Comparison of ENCODE assay signal across 14 mouse cellular contexts in genomic region chr1:194586670-194587069, GRCm38 (mm10). TPM values are rescaled to one million over a fixed set of nuclear protein-coding genes. Genes with fewer than 3 reads are reported as not detected.
DNase-seq lines count a peak whose midpoint lies in the region; ATAC-seq and TF ChIP-seq lines count a peak whose summit lies in the region.
"Had no signal": no experiment of that assay in that cellular context is flagged by ENCODE, and none has a peak within 500 bp of the region (broad histone marks: within the 10 kb centered on the region; RNA-seq: fewer than 3 reads in every experiment).

No protein-coding gene starts in this region.

- dilution Hi-C loops in CH12.LX (cut with MboI; ENCODE audit: extremely low pct_ligation_motif_present, extremely low pct_unique_long_range_greater_than_20kb, low sequenced_read_pairs), result no loop called here

- H3K4me3 ChIP-seq in hindbrain, embryonic 15.5 days, result no peak overlapping the region
- H3K4me3 ChIP-seq in hindbrain, embryonic 13.5 days, result no peak overlapping the region
- no peak overlapping the region for H3K4me3 ChIP-seq in CH12.LX (replicated peaks in 1 of 3; ENCODE audit: low read depth in 2 of 3, low read length in 2 of 3, poor library complexity in 1 of 3)
- H3K4me3 ChIP-seq in forebrain, embryonic 12.5 days (replicated peaks), result no peak overlapping the region
- H3K4me3 ChIP-seq: embryonic facial prominence, embryonic 12.5 days; liver, embryonic 15.5 days; neural tube, embryonic 15.5 days had no signal

- no peak for TF ChIP-seq EP300 in CH12.LX (IDR thresholded peaks at IDR 0.05; ENCODE audit: low read length)

- no peaks in the 10 kb centered on the region for H3K36me3 ChIP-seq in hindbrain, embryonic 15.5 days
- no peaks in the 10 kb centered on the region for H3K36me3 ChIP-seq in hindbrain, embryonic 13.5 days
- H3K36me3 ChIP-seq in CH12.LX (replicated peaks in 1 of 2; ENCODE audit: control insufficient read depth in 1 of 2, insufficient read depth in 1 of 2, low read length in 1 of 2), result no peaks in the 10 kb centered on the region
- no peaks in the 10 kb centered on the region for H3K36me3 ChIP-seq in forebrain, embryonic 12.5 days (replicated peaks)
- H3K36me3 ChIP-seq: embryonic facial prominence, embryonic 12.5 days; liver, embryonic 15.5 days; neural tube, embryonic 15.5 days had no signal

- peaks cover 18% of the 10 kb centered on the region for H3K4me1 ChIP-seq in hindbrain, embryonic 15.5 days (replicated peaks)
- H3K4me1 ChIP-seq in hindbrain, embryonic 13.5 days (replicated peaks), result peaks cover 26% of the 10 kb centered on the region
- H3K4me1 ChIP-seq in CH12.LX (ENCODE audit: control insufficient read depth in 1 of 2, insufficient read depth in 2 of 2), result peaks cover 0 to 6% of the 10 kb centered on the region in 2 experiments; a peak in 2 of 4 replicates
- H3K4me1 ChIP-seq in forebrain, embryonic 12.5 days, result peaks cover 17% of the 10 kb centered on the region
- H3K4me1 ChIP-seq: liver, embryonic 15.5 days had no signal

- peak; percentile 30 for DNase-seq in CH12.LX (ENCODE audit: extremely low read depth)
- peak; percentile 61 for DNase-seq in cerebellum, adult 11 months
- DNase-seq in kidney, adult 8-10 months, result no peak
- no peak for DNase-seq in liver
- no peak for DNase-seq in heart, postnatal 14 days
- DNase-seq: kidney, adult 18-20 months; lung, postnatal 36 days had no signal

- peak; percentile 62; the same call in 1 of the 2 replicates for ATAC-seq in hindbrain, embryonic 15.5 days (ENCODE audit: low FRiP score, low read depth)
- no peak for ATAC-seq in hindbrain, embryonic 13.5 days (ENCODE audit: low FRiP score)
- peak; percentile 73; the same call in 1 of the 2 replicates for ATAC-seq in forebrain, embryonic 12.5 days (ENCODE audit: low FRiP score)
- ATAC-seq: activated CD4-positive, CD25-positive, alpha-beta regulatory T cell, adult 4 months had no signal

- intact Hi-C loops in heart, postnatal 14 days (cut with DNase I), result no loop called here

- H3K9ac ChIP-seq in hindbrain, embryonic 15.5 days, result no peak overlapping the region
- H3K9ac ChIP-seq in hindbrain, embryonic 13.5 days, result no peak overlapping the region
- H3K9ac ChIP-seq in CH12.LX (ENCODE audit: insufficient read depth, low read depth), result no peak overlapping the region
- no peak overlapping the region for H3K9ac ChIP-seq in forebrain, embryonic 12.5 days
- H3K9ac ChIP-seq: embryonic facial prominence, embryonic 12.5 days; liver, embryonic 15.5 days; neural tube, embryonic 15.5 days had no signal

- H3K79me2 ChIP-seq in CH12.LX (replicated peaks; ENCODE audit: control insufficient read depth, extremely low read depth, insufficient read depth, poor library complexity, severe bottlenecking), result no peaks in the 10 kb centered on the region

- H3K4me2 ChIP-seq in hindbrain, embryonic 15.5 days, result no peak overlapping the region
- H3K4me2 ChIP-seq in hindbrain, embryonic 13.5 days, result no peak overlapping the region
- no peak overlapping the region for H3K4me2 ChIP-seq in CH12.LX (ENCODE audit: insufficient read depth, low read depth, poor library complexity, severe bottlenecking)
- H3K4me2 ChIP-seq in forebrain, embryonic 12.5 days, result no peak overlapping the region
- H3K4me2 ChIP-seq: embryonic facial prominence, embryonic 12.5 days; liver, embryonic 15.5 days; neural tube, embryonic 15.5 days had no signal

- no peaks in the 10 kb centered on the region for H3K9me3 ChIP-seq in hindbrain, embryonic 15.5 days
- no peaks in the 10 kb centered on the region for H3K9me3 ChIP-seq in hindbrain, embryonic 13.5 days
- H3K9me3 ChIP-seq in CH12.LX (replicated peaks; ENCODE audit: low read length), result no peaks in the 10 kb centered on the region
- H3K9me3 ChIP-seq in forebrain, embryonic 12.5 days, result no peaks in the 10 kb centered on the region
- H3K9me3 ChIP-seq: embryonic facial prominence, embryonic 12.5 days; liver, embryonic 15.5 days; neural tube, embryonic 15.5 days had no signal

- TF ChIP-seq POLR2A in CH12.LX (IDR thresholded peaks at IDR 0.05; ENCODE audit: low read depth, low read length), result no peak

- no peaks in the 10 kb centered on the region for H3K27me3 ChIP-seq in hindbrain, embryonic 15.5 days
- H3K27me3 ChIP-seq in hindbrain, embryonic 13.5 days, result no peaks in the 10 kb centered on the region
- H3K27me3 ChIP-seq in CH12.LX (replicated peaks), result no peaks in the 10 kb centered on the region
- no peaks in the 10 kb centered on the region for H3K27me3 ChIP-seq in forebrain, embryonic 12.5 days
- H3K27me3 ChIP-seq: embryonic facial prominence, embryonic 12.5 days; liver, embryonic 15.5 days; neural tube, embryonic 15.5 days had no signal

- H3K27ac ChIP-seq in hindbrain, embryonic 15.5 days (replicated peaks), result no peak overlapping the region
- H3K27ac ChIP-seq in hindbrain, embryonic 13.5 days, result no peak overlapping the region
- no peak overlapping the region for H3K27ac ChIP-seq in CH12.LX (ENCODE audit: insufficient read depth, low read depth)
- peak overlapping the region; percentile 63; the same call in 1 of the 2 replicates for H3K27ac ChIP-seq in forebrain, embryonic 12.5 days
- H3K27ac ChIP-seq: liver, embryonic 15.5 days had no signal

- in situ Hi-C loops in CH12.LX (cut with MboI; ENCODE audit: low pct_ligation_motif_present, low pct_unique_long_range_greater_than_20kb, low sequenced_read_pairs), result no loop called here

- WGBS in hindbrain, embryonic 15.5 days, result 65% methylated on average over 1 of the region's 1 CpGs
- WGBS in hindbrain, embryonic 13.5 days, result 63% methylated on average over 1 of the region's 1 CpGs
- WGBS in forebrain, embryonic 12.5 days, result 68% methylated on average over 1 of the region's 1 CpGs

- no peak for TF ChIP-seq RAD21 in CH12.LX (IDR thresholded peaks at IDR 0.05; ENCODE audit: low read depth, low read length)

- TF ChIP-seq CTCF in CH12.LX (conservative IDR thresholded peaks at IDR 0.05 in 1 of 2, IDR thresholded peaks at IDR 0.05 in 1 of 2; ENCODE audit: low read depth in 2 of 2, low read length in 2 of 2), result no peak

TF ChIP-seq in CH12.LX, 34 proteins besides CTCF, POLR2A, EP300 and RAD21:
- TF ChIP-seq MEF2A (IDR thresholded peaks at IDR 0.05; ENCODE audit: borderline replicate concordance, low read depth, low read length) (no peak), BHLHE40 (IDR thresholded peaks at IDR 0.05; ENCODE audit: low read depth, low read length) (no peak), IRF4 (IDR thresholded peaks at IDR 0.05; ENCODE audit: low read depth, low read length) (no peak), UBTF (IDR thresholded peaks at IDR 0.05; ENCODE audit: low read depth, low read length) (no peak), MXI1 (IDR thresholded peaks at IDR 0.05; ENCODE audit: low read depth, low read length) (no peak), GABPA (IDR thresholded peaks at IDR 0.05; ENCODE audit: insufficient replicate concordance, low read depth, low read length) (no peak), ZNF384 (IDR thresholded peaks at IDR 0.05; ENCODE audit: low read depth, low read length) (no peak), PAX5 (IDR thresholded peaks at IDR 0.05; ENCODE audit: low read length) (no peak)

RNA-seq across cellular contexts. Expression of gene Plxna2, which starts 31.3 kb away (rescaled TPM):
- 30.7 and 32.8 TPM in 2 replicates for polyA plus RNA-seq in hindbrain, embryonic 15.5 days (2015; fragmentation: Nextera tagmentation; extraction: Ambion mirVana)
- 36.1 and 36.5 TPM in 2 replicates for polyA plus RNA-seq in hindbrain, embryonic 13.5 days (2015; fragmentation: Nextera tagmentation; extraction: Ambion mirVana)
- total RNA-seq in CH12.LX (2012; rRNA removed) (0.04 and 0.13 TPM in 2 replicates), CH12.LX (2014; rRNA removed) (0.05 TPM in 2 replicates)
- polyA plus RNA-seq in CH12.LX (2012; ENCODE audit: insufficient read length, low read depth), result 0.04 and 0.16 TPM in 2 replicates
- 34.0 and 42.6 TPM in 2 replicates for polyA plus RNA-seq in forebrain, embryonic 12.5 days (2016; fragmentation: Nextera tagmentation; extraction: Ambion mirVana)
- 10 to 100 TPM; 26.6 to 29.7 TPM for total RNA-seq in heart, postnatal 14 days (2021)
- polyA plus RNA-seq: activated CD4-positive, CD25-positive, alpha-beta regulatory T cell, adult 4 months had no signal

Comparison
In these comparisons a context has a peak if more than half of its experiments do, and no peak if none do; other contexts are left out.
1. DNase-seq: peak in CH12.LX (single experiment) and cerebellum, adult 11 months (single experiment); none in kidney, adult 8-10 months (0 of 2), liver (single experiment) and heart, postnatal 14 days (0 of 2).
2. RNA of gene Plxna2, which starts 31.3 kb away (polyA plus RNA-seq): 36.1 to 36.5 TPM in hindbrain, embryonic 13.5 days, 34.0 to 42.6 TPM in forebrain, embryonic 12.5 days and 30.7 to 32.8 TPM in hindbrain, embryonic 15.5 days; 0.04 to 0.16 TPM in CH12.LX; every median in the first group is over 10 times any median in the second.